Mouse (Mus musculus) CH12.LX (cell line): ENCODE data around the gene Cmip.

Source experiments
- CHD2 ChIP-seq: IDR thresholded peaks from 2 replicates; pipeline ENCODE4 v1.6.1; 2011; ENCODE audit warnings: low read length, improper control_type of control experiment
- CTCF ChIP-seq, 2 experiments: IDR thresholded peaks in 1 of 2; conservative IDR thresholded peaks in 1 of 2; 2 replicates each; pipeline ENCODE4 v1.5.1; 2011 to 2012; ENCODE audit warnings: low read depth in 2 of 2, low read length in 2 of 2, improper control_type of control experiment in 1 of 2, inconsistent platforms in 1 of 2, mild to moderate bottlenecking in 1 of 2, moderate library complexity in 1 of 2
- E2F4 ChIP-seq: IDR thresholded peaks from 2 replicates; pipeline ENCODE4 v1.6.1; 2011; ENCODE audit warnings: low read depth, low read length, improper control_type of control experiment; ENCODE audit not compliant: insufficient replicate concordance
- KAT2A ChIP-seq: IDR thresholded peaks from 2 replicates; pipeline ENCODE4 v1.6.1; 2012; ENCODE audit warnings: low read length, improper control_type of control experiment, inconsistent platforms; ENCODE audit not compliant: insufficient replicate concordance
- MAFK ChIP-seq: IDR thresholded peaks from 2 replicates; pipeline ENCODE4 v1.6.1; 2011; ENCODE audit warnings: low read length, improper control_type of control experiment; ENCODE audit not compliant: insufficient replicate concordance
- MAX ChIP-seq: IDR thresholded peaks from 2 replicates; pipeline ENCODE4 v1.6.1; 2011; ENCODE audit warnings: low read length, improper control_type of control experiment
- MYC ChIP-seq: IDR thresholded peaks from 2 replicates; pipeline ENCODE4 v1.6.1; 2011; ENCODE audit warnings: low read depth, mild to moderate bottlenecking, improper control_type of control experiment, low read length
- NELFE ChIP-seq: IDR thresholded peaks from 2 replicates; pipeline ENCODE4 v1.6.1; 2011; ENCODE audit warnings: low read depth, low read length, improper control_type of control experiment
- POLR2A ChIP-seq: IDR thresholded peaks from 2 replicates; pipeline ENCODE4 v1.6.1; 2011; ENCODE audit warnings: low read depth, mild to moderate bottlenecking, improper control_type of control experiment, low read length
- POLR2AphosphoS2 ChIP-seq: IDR thresholded peaks from 2 replicates; pipeline ENCODE4 v1.6.1; 2011; ENCODE audit warnings: low read depth, low read length, improper control_type of control experiment
- SMC3 ChIP-seq: IDR thresholded peaks from 2 replicates; pipeline ENCODE4 v1.6.1; 2011; ENCODE audit warnings: low read depth, low read length, improper control_type of control experiment
- TCF12 ChIP-seq: IDR thresholded peaks from 2 replicates; pipeline ENCODE4 v1.6.1; 2014; ENCODE audit warnings: low read depth, mild to moderate bottlenecking, inconsistent platforms, low read length, improper control_type of control experiment
- ZC3H11A ChIP-seq: IDR thresholded peaks from 2 replicates; pipeline ENCODE4 v1.6.1; 2012; ENCODE audit warnings: low read depth, mild to moderate bottlenecking, inconsistent platforms, low read length, improper control_type of control experiment
- ZKSCAN1 ChIP-seq: IDR thresholded peaks from 2 replicates; pipeline ENCODE4 v1.6.1; 2012; ENCODE audit warnings: low read depth, inconsistent platforms, low read length, improper control_type of control experiment, borderline replicate concordance

- TF ChIP-seq CTCF (conservative IDR thresholded peaks at IDR 0.05 in 1 of 2, IDR thresholded peaks at IDR 0.05 in 1 of 2; ENCODE audit: low read depth in 2 of 2, low read length in 2 of 2) (peak; percentile 35 to 56; a peak in 2 of 4 replicates), MYC (no peak), KAT2A (no peak), POLR2A (no peak), MAFK (no peak), CHD2 (no peak), TCF12 (no peak), NELFE (no peak), E2F4 (no peak), MAX (no peak), ZC3H11A (no peak), SMC3 (peak; percentile 34), ZKSCAN1 (no peak), POLR2AphosphoS2 (no peak)
Measured at GRCm38 (mm10) chr8:117464525-117464924, 207.7 kb downstream of the Cmip start.
